In the genomic region with DNA sequence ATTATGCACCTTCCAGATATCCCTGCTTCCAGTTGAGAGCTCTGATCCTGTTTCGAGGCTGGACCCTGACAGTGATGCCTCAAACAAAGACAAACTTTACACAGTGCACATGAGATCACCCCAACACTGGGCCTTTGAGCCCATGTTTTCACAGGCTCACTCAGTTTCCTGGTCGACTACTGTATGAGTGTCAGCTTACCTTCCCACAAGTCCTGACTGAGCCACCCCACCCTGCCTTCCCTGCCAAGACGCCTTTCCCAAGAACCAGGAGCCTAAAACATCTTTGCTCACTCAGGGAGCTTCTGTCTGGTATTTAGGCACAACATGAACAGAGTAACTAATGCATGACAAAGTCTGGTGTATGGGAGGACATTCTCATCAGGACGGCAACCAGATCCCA, we compare ENCODE assay signal across 30 mouse cellular contexts.
"Had no signal": no experiment of that assay in that cellular context is flagged by ENCODE, and none has a peak within 500 bp of the region (broad histone marks: within the 10 kb centered on the region; RNA-seq: fewer than 3 reads in every experiment).

No protein-coding gene starts in this region.

- ATAC-seq: liver, embryonic 12.5 days; liver, postnatal 0 days; lung, postnatal 0 days; midbrain, embryonic 13.5 days; midbrain, embryonic 15.5 days; midbrain, embryonic 16.5 days had no signal

- H3K4me3 ChIP-seq: limb, embryonic 10.5 days; limb, embryonic 12.5 days; limb, embryonic 13.5 days; limb, embryonic 15.5 days; liver, embryonic 12.5 days; liver, embryonic 13.5 days; liver, embryonic 15.5 days; lung, embryonic 15.5 days; midbrain, embryonic 12.5 days; midbrain, embryonic 13.5 days; midbrain, embryonic 15.5 days; myocyte; neural tube, embryonic 12.5 days had no signal

- H3K27ac ChIP-seq: limb, embryonic 10.5 days; limb, embryonic 12.5 days; limb, embryonic 13.5 days; limb, embryonic 15.5 days; liver, embryonic 12.5 days; liver, embryonic 13.5 days; liver, embryonic 14.5 days; liver, embryonic 15.5 days; lung, embryonic 15.5 days; macrophage; midbrain, embryonic 12.5 days; midbrain, embryonic 13.5 days; midbrain, embryonic 15.5 days; neural tube, embryonic 12.5 days had no signal

- H3K9me3 ChIP-seq: limb, embryonic 10.5 days; limb, embryonic 12.5 days; limb, embryonic 13.5 days; limb, embryonic 15.5 days; liver, embryonic 12.5 days; liver, embryonic 13.5 days; liver, embryonic 15.5 days; lung, embryonic 15.5 days; megakaryocyte, embryonic 14.5 days; midbrain, embryonic 12.5 days; midbrain, embryonic 13.5 days; midbrain, embryonic 15.5 days; neural tube, embryonic 12.5 days had no signal

- H3K4me1 ChIP-seq: limb, embryonic 10.5 days; limb, embryonic 12.5 days; limb, embryonic 13.5 days; limb, embryonic 15.5 days; liver, embryonic 12.5 days; liver, embryonic 13.5 days; liver, embryonic 15.5 days; lung, embryonic 15.5 days; midbrain, embryonic 12.5 days; midbrain, embryonic 13.5 days; midbrain, embryonic 15.5 days; neural tube, embryonic 12.5 days had no signal

- DNase-seq: left cerebral cortex, postnatal 4 days; liver; liver, embryonic 13.5 days; liver, postnatal 0 days; lung, adult 18-20 months; lung, adult 2 months; lung, embryonic 14.5 days; lung, postnatal 10 days; lung, postnatal 14 days; lung, postnatal 36 days; lung, postnatal 4 days; midbrain, embryonic 14.5 days had no signal

- H3K9ac ChIP-seq: limb, embryonic 12.5 days; limb, embryonic 13.5 days; limb, embryonic 15.5 days; liver, embryonic 12.5 days; liver, embryonic 13.5 days; liver, embryonic 14.5 days; liver, embryonic 15.5 days; liver, postnatal 0 days; lung, embryonic 14.5 days; lung, embryonic 15.5 days; midbrain, embryonic 12.5 days; midbrain, embryonic 13.5 days; midbrain, embryonic 15.5 days; neural tube, embryonic 12.5 days had no signal

- H3K36me3 ChIP-seq: limb, embryonic 10.5 days; limb, embryonic 12.5 days; limb, embryonic 13.5 days; limb, embryonic 15.5 days; liver, embryonic 12.5 days; liver, embryonic 13.5 days; liver, embryonic 15.5 days; lung, embryonic 15.5 days; midbrain, embryonic 12.5 days; midbrain, embryonic 13.5 days; midbrain, embryonic 15.5 days; neural tube, embryonic 12.5 days had no signal

- H3K27me3 ChIP-seq: limb, embryonic 12.5 days; limb, embryonic 13.5 days; limb, embryonic 15.5 days; liver, embryonic 12.5 days; liver, embryonic 13.5 days; liver, embryonic 15.5 days; lung, embryonic 15.5 days; megakaryocyte, embryonic 14.5 days; midbrain, embryonic 12.5 days; midbrain, embryonic 13.5 days; midbrain, embryonic 15.5 days; neural tube, embryonic 12.5 days had no signal

- H3K4me2 ChIP-seq: limb, embryonic 12.5 days; limb, embryonic 13.5 days; limb, embryonic 15.5 days; liver, embryonic 11.5 days; liver, embryonic 12.5 days; liver, embryonic 13.5 days; liver, embryonic 15.5 days; lung, embryonic 14.5 days; lung, embryonic 15.5 days; midbrain, embryonic 12.5 days; midbrain, embryonic 13.5 days; midbrain, embryonic 15.5 days; neural tube, embryonic 12.5 days had no signal
